Mouse (Mus musculus): Measurements from ENCODE around the gene 2210016F16Rik. TPM values are rescaled to one million over a fixed set of nuclear protein-coding genes. Genes with fewer than 3 reads are reported as not detected.
"Not testable (repeated sequence)": the region's sequence is repeated elsewhere in the genome, so short reads cannot be mapped to it uniquely, and the experiment has no call there.

2210016F16Rik gene
- polyA plus RNA-seq (2016; fragmentation: Nextera tagmentation; extraction: Ambion mirVana) = 34.7 and 35.3 TPM in 2 replicates

DNA sequence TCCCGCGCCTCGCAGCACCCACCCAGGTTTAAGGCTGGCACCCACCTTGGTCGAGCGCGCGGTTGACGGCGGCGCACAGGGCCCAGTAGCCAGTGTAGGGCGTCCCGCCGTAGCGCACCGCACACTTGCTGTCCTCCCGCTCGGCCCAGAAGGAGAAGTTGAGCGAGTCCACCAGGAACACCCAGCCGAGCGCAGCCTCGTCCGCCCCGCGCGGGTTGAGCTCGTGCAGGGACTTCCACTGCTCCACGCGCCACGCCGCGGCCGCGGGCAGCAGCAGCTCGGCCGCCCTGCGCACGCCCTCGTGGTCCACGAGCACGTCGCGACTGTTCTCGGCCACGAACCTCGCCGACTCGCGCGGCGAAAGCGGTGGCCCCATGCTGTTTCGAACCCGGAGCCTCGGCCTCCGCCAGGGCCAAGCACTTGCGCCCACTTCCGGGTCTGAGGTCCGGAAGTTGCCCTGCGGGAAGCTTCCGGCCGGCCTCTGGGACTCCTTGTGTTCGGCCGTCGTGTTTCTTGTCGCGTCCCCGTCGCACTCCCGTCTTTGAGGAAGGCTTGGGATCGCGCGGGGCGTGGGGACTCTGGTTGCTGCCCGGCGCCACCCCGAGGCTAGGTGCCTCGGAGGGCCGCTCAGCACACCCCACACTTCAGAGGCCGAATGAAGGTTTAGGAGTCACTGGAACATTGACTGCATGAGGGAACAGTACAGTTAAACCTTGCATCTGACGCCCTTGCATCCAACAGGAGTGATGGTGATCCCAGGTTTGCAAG, at the start of gene 2210016F16Rik:
Gene 2210016F16Rik, minus strand, starts transcription at position 447 of the 768 bp plus-strand sequence.
- H3K27ac ChIP-seq = peak within 1 kb of the TSS; percentile 95
- WGBS = 3% methylated on average over 80 of the region's 80 CpGs
- peaks cover 11% of the 10 kb centered on the region for H3K9me3 ChIP-seq
- no peaks in the 10 kb centered on the region for H3K27me3 ChIP-seq (ENCODE audit: insufficient read depth, poor library complexity, severe bottlenecking)
- H3K4me3 ChIP-seq = peak within 1 kb of the TSS; percentile 92
- peaks cover 35% of the 10 kb centered on the region for H3K36me3 ChIP-seq
- peaks cover 8% of the 10 kb centered on the region; the same call in 1 of the 2 replicates for H3K4me1 ChIP-seq
- peak; percentile 88 for DNase-seq (ENCODE audit: low spot score)

DNA sequence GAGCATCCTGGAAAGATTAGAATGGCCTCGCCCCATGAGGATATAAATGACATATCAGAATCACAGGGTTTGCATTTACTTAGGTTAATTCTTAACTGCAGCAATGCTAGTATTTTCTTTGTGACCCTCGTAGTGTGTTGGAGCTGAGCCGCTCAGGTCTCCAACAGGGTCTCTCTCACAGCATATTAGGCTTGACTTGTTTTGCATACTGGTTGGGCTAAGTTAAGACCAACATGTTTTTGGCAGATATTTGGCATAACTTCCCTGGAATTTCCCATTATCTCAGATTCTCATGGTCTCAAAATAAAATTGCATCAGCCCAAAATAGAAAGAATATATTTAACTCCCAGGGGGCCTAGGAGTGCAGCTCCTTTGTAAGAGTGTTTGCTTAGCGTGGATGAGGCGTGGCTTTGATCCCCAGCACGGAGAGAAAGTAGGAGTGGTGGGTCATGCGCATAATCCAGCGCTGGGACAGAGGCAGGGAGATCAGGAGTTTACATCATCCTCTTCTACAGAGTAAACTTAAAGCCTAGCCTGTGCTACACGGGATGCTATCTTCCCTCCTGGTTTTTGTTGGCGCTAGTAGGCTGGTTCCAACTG, 38.1 kb upstream of the 2210016F16Rik start:
- Histone ChIP-seq H3K27me3 (ENCODE audit: insufficient read depth, poor library complexity, severe bottlenecking) (no peaks in the 10 kb centered on the region), H3K4me3 (no peak overlapping the region), H3K27ac (no peak overlapping the region), H3K36me3 (no peaks in the 10 kb centered on the region), H3K9me3 (no peaks in the 10 kb centered on the region), H3K4me1 (peaks cover 11% of the 10 kb centered on the region; the same call in 1 of the 2 replicates)
- DNase-seq (ENCODE audit: low spot score) = no peak
- WGBS = 53% methylated on average over 10 of the region's 10 CpGs

DNA sequence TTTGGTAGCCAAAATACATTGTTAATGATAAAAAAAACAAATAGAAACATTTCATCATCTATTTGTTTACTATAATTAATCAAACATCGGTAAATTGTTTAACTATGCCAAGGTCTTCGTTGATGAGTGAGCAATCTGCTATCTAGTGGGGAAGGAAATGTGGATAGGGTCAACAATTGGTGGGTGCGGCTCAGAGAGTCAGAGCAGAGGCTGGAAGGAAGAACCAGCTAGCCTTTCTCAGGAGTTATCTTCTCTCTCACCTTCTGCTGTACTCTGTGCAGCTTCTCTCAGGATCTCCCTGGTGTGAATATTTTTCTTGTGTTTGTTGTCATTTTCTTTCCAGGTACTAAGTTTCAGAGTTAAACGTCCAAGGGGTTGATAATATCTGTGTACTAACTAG, 37.2 kb upstream of the 2210016F16Rik start:
- H3K36me3 ChIP-seq = no peaks in the 10 kb centered on the region
- H3K9me3 ChIP-seq = no peaks in the 10 kb centered on the region
- 58% methylated on average over 4 of the region's 4 CpGs for WGBS
- H3K27me3 ChIP-seq (ENCODE audit: insufficient read depth, poor library complexity, severe bottlenecking) = no peaks in the 10 kb centered on the region
- H3K4me3 ChIP-seq = no peak overlapping the region
- H3K27ac ChIP-seq = no peak overlapping the region
- no peak for DNase-seq (ENCODE audit: low spot score)
- H3K4me1 ChIP-seq = peaks cover 11% of the 10 kb centered on the region; the same call in 1 of the 2 replicates

DNA sequence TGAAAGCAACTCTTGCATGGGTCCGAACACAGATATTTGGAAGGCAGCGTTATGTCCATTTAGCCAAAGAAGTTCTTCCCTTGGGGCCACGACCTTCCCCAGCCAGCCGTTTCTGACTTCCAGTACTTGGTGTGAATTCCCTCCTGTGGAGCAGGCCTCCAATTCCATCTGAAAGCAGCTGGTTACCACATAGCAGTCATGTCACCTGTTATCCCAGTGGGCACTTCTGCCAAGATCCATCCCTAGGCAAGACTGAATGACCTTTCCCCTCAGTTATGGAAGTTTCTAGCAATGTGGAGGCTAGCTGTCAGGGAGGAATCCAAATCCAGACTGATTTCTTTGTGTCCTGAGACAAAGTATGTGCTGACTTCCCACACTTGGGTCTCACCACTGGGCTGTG, 36.0 kb upstream of the 2210016F16Rik start:
- Histone ChIP-seq H3K27me3 (ENCODE audit: insufficient read depth, poor library complexity, severe bottlenecking) (no peaks in the 10 kb centered on the region), H3K4me3 (no peak overlapping the region), H3K36me3 (no peaks in the 10 kb centered on the region), H3K4me1 (peaks cover 11% of the 10 kb centered on the region; the same call in 1 of the 2 replicates), H3K9me3 (no peaks in the 10 kb centered on the region), H3K27ac (no peak overlapping the region)
- 67% methylated on average over 4 of the region's 4 CpGs for WGBS
- DNase-seq (ENCODE audit: low spot score) = no peak

DNA sequence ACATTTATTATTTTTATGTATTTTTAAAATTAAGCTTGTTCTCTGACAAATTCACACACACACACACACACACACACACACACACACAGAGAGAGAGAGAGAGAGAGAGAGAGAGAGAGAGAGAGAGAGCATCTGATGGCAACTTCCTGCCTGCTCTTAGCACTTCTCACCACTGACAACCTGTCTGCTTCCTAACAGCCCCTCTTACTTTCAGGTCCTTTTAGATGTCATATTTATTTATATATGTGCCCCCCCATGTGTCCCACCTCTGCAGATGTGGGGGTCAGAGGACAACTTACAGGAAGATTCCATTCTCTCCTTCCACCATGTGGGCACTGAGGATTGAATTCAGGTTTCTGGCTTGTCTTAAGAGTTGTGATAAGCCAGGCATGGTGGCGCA, 34.2 kb upstream of the 2210016F16Rik start:
- H3K4me3 ChIP-seq = no peak overlapping the region
- WGBS = 88% methylated on average over 1 of the region's 1 CpGs
- no peaks in the 10 kb centered on the region for H3K27me3 ChIP-seq (ENCODE audit: insufficient read depth, poor library complexity, severe bottlenecking)
- peaks cover 11% of the 10 kb centered on the region; the same call in 1 of the 2 replicates for H3K4me1 ChIP-seq
- H3K27ac ChIP-seq = no peak overlapping the region
- H3K9me3 ChIP-seq = no peaks in the 10 kb centered on the region
- no peak for DNase-seq (ENCODE audit: low spot score)
- H3K36me3 ChIP-seq = no peaks in the 10 kb centered on the region

DNA sequence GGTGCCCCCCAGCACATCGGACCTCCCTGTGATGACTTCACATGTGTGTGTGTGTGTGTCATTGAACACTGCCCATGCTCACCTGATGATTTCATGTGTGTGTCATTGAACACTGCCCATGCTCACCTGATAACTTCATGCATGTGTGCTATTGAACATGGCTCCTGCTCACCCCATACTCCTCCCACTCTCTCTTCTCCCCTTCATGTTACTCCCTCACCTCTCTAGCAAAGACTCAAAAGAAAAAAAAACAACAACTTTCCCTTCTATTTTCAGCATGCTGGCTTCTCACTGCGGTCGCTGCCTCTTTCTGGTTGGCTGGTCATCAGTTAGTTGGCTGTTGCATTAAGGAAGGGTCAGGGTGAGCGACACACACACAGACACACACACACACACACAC, 33.6 kb upstream of the 2210016F16Rik start:
- WGBS = 76% methylated on average over 4 of the region's 4 CpGs
- Histone ChIP-seq H3K36me3 (no peaks in the 10 kb centered on the region), H3K9me3 (no peaks in the 10 kb centered on the region), H3K4me1 (peaks cover 10% of the 10 kb centered on the region; the same call in 1 of the 2 replicates), H3K4me3 (no peak overlapping the region), H3K27ac (no peak overlapping the region), H3K27me3 (ENCODE audit: insufficient read depth, poor library complexity, severe bottlenecking) (no peaks in the 10 kb centered on the region)
- DNase-seq (ENCODE audit: low spot score) = no peak

DNA sequence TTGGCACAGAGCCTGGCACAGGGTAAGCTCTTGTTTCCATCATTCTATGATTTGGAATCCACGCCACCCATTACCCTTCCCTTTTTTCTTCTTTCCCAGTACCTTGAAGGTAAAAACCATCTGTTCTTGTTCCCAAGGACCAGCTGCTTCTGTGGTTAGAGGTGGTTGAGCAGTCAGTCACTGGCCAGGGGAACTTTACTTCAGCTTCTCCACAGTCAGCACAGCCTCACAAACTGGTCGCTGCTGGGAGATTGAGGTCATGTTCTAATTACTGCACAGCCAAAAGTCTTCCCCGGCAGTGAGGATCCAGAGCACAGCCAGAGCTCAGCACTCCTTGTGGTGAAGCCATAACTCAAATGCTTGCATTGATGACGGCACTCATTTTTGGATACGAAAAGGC, 30.8 kb upstream of the 2210016F16Rik start:
- Histone ChIP-seq H3K27me3 (ENCODE audit: insufficient read depth, poor library complexity, severe bottlenecking) (no peaks in the 10 kb centered on the region), H3K4me3 (no peak overlapping the region), H3K27ac (no peak overlapping the region), H3K36me3 (peaks cover 17% of the 10 kb centered on the region; the same call in 1 of the 2 replicates), H3K9me3 (no peaks in the 10 kb centered on the region), H3K4me1 (no peaks in the 10 kb centered on the region)
- no peak for DNase-seq (ENCODE audit: low spot score)
- 82% methylated on average over 5 of the region's 5 CpGs for WGBS

DNA sequence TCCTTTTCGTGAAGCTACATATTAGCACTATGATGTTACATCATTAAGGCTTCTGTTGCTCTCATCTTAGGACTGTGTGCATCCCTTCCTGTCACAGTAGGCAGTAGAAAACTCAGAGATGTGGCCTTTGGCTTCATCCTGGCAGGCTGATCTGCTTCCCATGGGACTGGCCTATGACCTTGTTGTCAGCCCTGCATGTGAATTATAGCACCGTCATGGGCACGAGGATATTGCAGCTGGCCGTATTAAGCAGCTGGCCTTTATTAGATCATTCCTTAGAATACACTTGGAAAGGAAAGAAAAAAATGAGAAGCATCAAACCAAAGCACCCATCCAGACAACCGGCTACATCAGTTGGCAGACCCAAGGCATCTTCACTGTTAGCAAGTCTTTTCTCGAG, 30.3 kb upstream of the 2210016F16Rik start:
- H3K9me3 ChIP-seq = no peaks in the 10 kb centered on the region
- no peaks in the 10 kb centered on the region for H3K27me3 ChIP-seq (ENCODE audit: insufficient read depth, poor library complexity, severe bottlenecking)
- H3K4me1 ChIP-seq = no peaks in the 10 kb centered on the region
- no peak for DNase-seq (ENCODE audit: low spot score)
- H3K27ac ChIP-seq = no peak overlapping the region
- WGBS = 91% methylated on average over 6 of the region's 6 CpGs
- no peak overlapping the region for H3K4me3 ChIP-seq
- peaks cover 21% of the 10 kb centered on the region for H3K36me3 ChIP-seq

DNA sequence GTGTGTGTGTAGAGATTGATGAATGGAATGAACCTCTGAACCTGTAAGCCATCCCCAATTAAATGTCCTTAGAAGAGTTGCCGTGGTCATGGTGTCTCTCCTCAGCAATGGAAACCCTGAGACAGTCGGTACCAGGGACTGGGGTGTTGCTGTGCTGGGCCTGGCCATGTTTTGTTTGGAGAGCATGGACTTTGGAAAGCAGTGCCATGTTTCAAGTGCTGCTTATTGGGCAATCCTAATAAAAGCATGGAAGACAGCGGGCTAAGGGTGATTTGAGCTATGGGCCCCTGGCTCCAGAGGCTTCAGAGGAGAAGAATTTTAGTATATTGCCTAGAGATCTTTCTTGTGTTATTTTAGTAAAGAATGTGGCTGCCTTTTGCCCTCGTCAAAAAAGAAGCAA, 26.0 kb upstream of the 2210016F16Rik start:
- H3K4me3 ChIP-seq = no peak overlapping the region
- peaks cover 33% of the 10 kb centered on the region for H3K36me3 ChIP-seq
- no peaks in the 10 kb centered on the region for H3K9me3 ChIP-seq
- no peak overlapping the region for H3K27ac ChIP-seq
- no peaks in the 10 kb centered on the region for H3K27me3 ChIP-seq (ENCODE audit: insufficient read depth, poor library complexity, severe bottlenecking)
- H3K4me1 ChIP-seq = no peaks in the 10 kb centered on the region
- no peak for DNase-seq (ENCODE audit: low spot score)
- WGBS = 88% methylated on average over 4 of the region's 4 CpGs

DNA sequence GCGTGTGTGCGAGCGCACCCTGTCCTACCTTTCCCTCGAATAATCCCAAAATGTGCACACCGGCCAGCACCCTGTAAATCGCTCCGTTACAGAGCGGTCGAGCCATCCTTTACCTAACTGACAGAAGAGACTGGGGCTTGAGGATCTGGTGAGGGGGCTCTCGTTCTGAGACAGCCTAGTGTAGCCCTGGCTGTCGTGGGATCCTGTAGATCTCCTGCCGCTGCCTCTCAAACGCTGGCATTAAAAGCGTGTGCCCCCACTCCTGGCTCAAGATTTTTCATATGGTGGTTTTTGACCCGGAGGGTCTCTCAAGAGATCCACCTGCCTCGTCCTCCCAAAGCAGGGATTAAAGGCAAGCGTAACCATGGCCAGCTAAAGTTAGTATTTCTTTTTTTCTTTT, 18.2 kb upstream of the 2210016F16Rik start, which contains the start of gene Hnrnpk:
Gene Hnrnpk, minus strand, starts transcription at position 101 of the 400 bp plus-strand sequence.
- not testable (repeated sequence) for DNase-seq (ENCODE audit: low spot score)
- 9% methylated on average over 17 of the region's 17 CpGs for WGBS

DNA sequence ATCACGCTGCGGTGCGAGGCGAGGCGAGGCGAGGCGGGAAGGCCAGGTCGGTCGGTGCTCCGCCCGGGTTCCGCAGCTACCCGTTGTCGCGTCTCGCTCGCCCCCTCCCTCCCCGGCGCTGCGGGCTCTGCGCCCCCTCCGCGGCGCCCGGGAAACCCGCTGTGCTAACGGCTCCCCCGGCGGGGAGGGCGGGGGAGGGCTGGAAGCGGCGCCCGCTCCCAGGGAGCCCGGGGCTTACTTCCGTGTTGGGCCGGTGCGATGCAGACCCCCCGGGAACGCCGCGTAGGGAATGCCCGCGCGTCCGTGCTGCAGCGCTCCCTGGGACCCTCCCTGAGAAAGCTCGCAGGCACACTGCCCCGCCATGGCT, 17.7 kb upstream of the 2210016F16Rik start:
- H3K4me3 ChIP-seq = peak overlapping the region; percentile 92
- H3K9me3 ChIP-seq = no peaks in the 10 kb centered on the region
- H3K27me3 ChIP-seq (ENCODE audit: insufficient read depth, poor library complexity, severe bottlenecking) = no peaks in the 10 kb centered on the region
- H3K4me1 ChIP-seq = no peaks in the 10 kb centered on the region
- under 1% methylated on average over 33 of the region's 48 CpGs for WGBS
- peak overlapping the region; percentile 100 for H3K27ac ChIP-seq
- DNase-seq (ENCODE audit: low spot score) = no peak
- H3K36me3 ChIP-seq = peaks cover 24% of the 10 kb centered on the region

More for the DNA sequence above, 18.2 kb upstream of the 2210016F16Rik start, which contains the start of gene Hnrnpk:
- not testable (repeated sequence) for H3K27me3 ChIP-seq (ENCODE audit: insufficient read depth, poor library complexity, severe bottlenecking); H3K4me1 ChIP-seq; H3K9me3 ChIP-seq
- Histone ChIP-seq H3K27ac (peak within 1 kb of the TSS; percentile 100), H3K36me3 (peaks cover 19% of the 10 kb centered on the region), H3K4me3 (peak within 1 kb of the TSS; percentile 92)

DNA sequence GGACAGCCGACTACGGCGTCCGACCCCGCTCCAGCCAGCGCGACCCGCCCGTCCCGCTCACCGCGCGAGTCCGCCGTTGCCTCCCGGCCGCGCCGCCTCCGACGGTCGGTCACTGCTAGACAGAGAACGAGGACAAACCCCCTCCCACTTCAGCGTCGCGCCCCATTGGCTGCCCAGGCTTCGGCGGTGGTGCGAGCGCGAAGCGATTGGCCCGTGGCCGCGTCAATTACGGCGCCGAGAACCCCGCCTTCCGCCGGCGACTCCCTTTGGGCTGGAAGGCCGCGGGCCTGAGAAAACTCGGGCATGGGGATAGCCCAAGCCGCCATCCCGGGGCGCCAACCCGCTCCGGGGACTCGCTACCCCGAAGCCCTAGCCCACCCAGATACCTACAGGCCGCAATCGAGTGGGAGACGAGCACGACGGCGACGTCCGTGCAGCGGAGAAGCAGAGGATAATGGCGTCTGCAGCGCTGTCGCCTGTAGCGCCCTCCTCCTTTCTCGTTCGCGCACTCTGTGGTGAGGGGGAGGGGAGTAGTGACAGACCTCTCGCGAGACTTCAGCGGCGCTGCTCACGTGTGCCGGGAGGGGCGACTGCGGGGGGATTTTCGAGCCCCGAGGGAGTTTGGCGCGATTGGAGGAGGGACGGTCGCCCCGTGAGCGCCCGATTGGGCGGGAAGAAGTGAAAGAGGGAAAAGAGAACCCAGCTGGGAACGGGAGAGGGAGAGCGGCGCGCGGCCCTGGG, 17.1 kb upstream of the 2210016F16Rik start, which contains the start of gene Rmi1:
Gene Rmi1, plus strand, starts transcription at position 246 of the 741 bp plus-strand sequence.
- Histone ChIP-seq H3K9me3 (no peaks in the 10 kb centered on the region), H3K27ac (peak within 1 kb of the TSS; percentile 100), H3K27me3 (ENCODE audit: insufficient read depth, poor library complexity, severe bottlenecking) (no peaks in the 10 kb centered on the region), H3K4me1 (no peaks in the 10 kb centered on the region), H3K36me3 (peaks cover 24% of the 10 kb centered on the region), H3K4me3 (peak within 1 kb of the TSS; percentile 92)
- DNase-seq (ENCODE audit: low spot score) = peak; percentile 98
- under 1% methylated on average over 90 of the region's 91 CpGs for WGBS

Data from heart, embryonic 10.5 days (tissue).